ENCODE assay signal across 19 mouse cellular contexts in the genomic region with DNA sequence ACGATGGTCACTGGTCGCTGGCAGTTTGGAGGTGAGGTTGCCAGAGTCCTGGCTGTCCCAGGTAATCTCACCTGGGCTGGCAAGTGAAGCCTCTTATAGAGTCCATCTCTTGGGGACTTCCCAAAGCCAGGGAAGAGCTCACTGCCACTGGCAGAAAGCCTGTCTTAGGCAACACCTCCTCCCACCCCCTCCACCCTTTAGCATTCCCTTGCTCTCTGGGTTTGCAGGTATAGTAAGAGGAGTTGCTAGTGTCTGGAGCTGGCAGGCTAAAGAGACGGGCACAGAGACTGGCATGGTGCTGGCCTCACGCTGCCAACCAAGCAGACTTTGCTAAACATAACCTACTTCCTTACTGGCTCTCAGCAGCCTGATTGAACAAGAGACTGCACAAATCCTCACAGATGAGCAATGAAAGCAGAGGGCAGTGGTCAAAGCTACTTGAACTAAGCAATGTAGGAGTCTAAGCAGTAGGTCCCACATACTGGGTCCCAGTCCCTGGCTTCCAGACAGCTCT. TPM values are rescaled to one million over a fixed set of nuclear protein-coding genes. Genes with fewer than 3 reads are reported as not detected.
DNase-seq lines count a peak whose midpoint lies in the region; ATAC-seq lines count a peak whose summit lies in the region.
"Had no signal": no experiment of that assay in that cellular context is flagged by ENCODE, and none has a peak within 500 bp of the region (broad histone marks: within the 10 kb centered on the region; RNA-seq: fewer than 3 reads in every experiment).

No protein-coding gene starts in this region.

- intact Hi-C loops in left cerebral cortex, postnatal 25 days (cut with DNase I) = no loop called here

- ATAC-seq in cerebellum, adult (ENCODE audit: insufficient number of reproducible peaks, low FRiP score, low TSS enrichment) = no peak
- ATAC-seq: activated CD4-positive, CD25-positive, alpha-beta regulatory T cell, adult 4 months; forebrain, embryonic 15.5 days; intestine, embryonic 16.5 days; Patski had no signal

- peak; percentile 35 to 36 for DNase-seq in cerebellum, adult 18-20 months
- peak; percentile 44 for DNase-seq in brain, adult 2 months (ENCODE audit: low read depth, low spot score)
- DNase-seq in cerebellum, adult 9-11 months = peak; percentile 43
- DNase-seq in cerebellum, postnatal 36 days = peak; percentile 47 to 51
- DNase-seq in left cerebral cortex, adult 18-20 months (ENCODE audit: low spot score in 2 of 2) = no peak
- no peak for DNase-seq in left cerebral cortex, postnatal 25 days (ENCODE audit: low spot score in 2 of 2)
- DNase-seq in kidney, adult 8-10 months = no peak
- DNase-seq: adrenal gland, postnatal 14 days; gastrocnemius, postnatal 14 days; kidney, adult 2 months had no signal

RNA-seq across cellular contexts. Expression of a gene that starts 35.3 kb away (rescaled TPM):
- total RNA-seq in left cerebral cortex, adult 18-20 months (2021) = not detected
- not detected for total RNA-seq in left cerebral cortex, postnatal 25 days (2021)
- total RNA-seq: CH12.LX; gastrocnemius, adult 18-20 months; gastrocnemius, postnatal 14 days; heart, adult 8-10 months; heart, postnatal 25 days had no signal

Comparison
In these comparisons a context has a peak if more than half of its experiments do, and no peak if none do; other contexts are left out.
1. DNase-seq: peak in cerebellum, adult 18-20 months (2 of 2), brain, adult 2 months (single experiment), cerebellum, adult 9-11 months (single experiment) and cerebellum, postnatal 36 days (2 of 2); none in left cerebral cortex, adult 18-20 months (0 of 2), left cerebral cortex, postnatal 25 days (0 of 2) and kidney, adult 8-10 months (0 of 2).